Mouse (Mus musculus) heart, embryonic 12.5 days (tissue): Measurements from ENCODE around the gene Hspa8. TPM values are rescaled to one million over a fixed set of nuclear protein-coding genes. Genes with fewer than 3 reads are reported as not detected.
"Not testable (repeated sequence)": the region's sequence is repeated elsewhere in the genome, so short reads cannot be mapped to it uniquely, and the experiment has no call there.

ENCODE experiments used
- ATAC-seq: fragments of 200-750 bp; cut with Nextera tagmentation; 2 replicates; pipeline ENCODE4 v1.8.0; 2017; ENCODE audit warnings: moderate TSS enrichment, moderate library complexity; ENCODE audit not compliant: insufficient number of reproducible peaks, low FRiP score
- H3K27ac ChIP-seq: fragments of 300-500 bp; sonication (generic); 2 replicates; pipeline ENCODE4 v1.5.1; 2016; ENCODE audit warnings: mild to moderate bottlenecking, moderate library complexity; ENCODE audit not compliant: poor library complexity, severe bottlenecking
- H3K27me3 ChIP-seq: fragments of 300-500 bp; sonication (generic); replicated peaks from 2 replicates; pipeline ENCODE4 v1.6.1; 2016; ENCODE audit warnings: mild to moderate bottlenecking, moderate library complexity
- H3K36me3 ChIP-seq: fragments of 300-500 bp; sonication (generic); 2 replicates; pipeline ENCODE4 v1.6.1; 2016; ENCODE audit warnings: mild to moderate bottlenecking, moderate library complexity
- H3K4me1 ChIP-seq: fragments of 300-500 bp; sonication (generic); replicated peaks from 2 replicates; pipeline ENCODE4 v1.6.1; 2016; ENCODE audit warnings: mild to moderate bottlenecking
- H3K4me2 ChIP-seq: fragments of 300-500 bp; sonication (generic); 2 replicates; pipeline ENCODE4 v1.6.1; 2016; ENCODE audit warnings: mild to moderate bottlenecking, moderate library complexity
- H3K4me3 ChIP-seq: fragments of 300-500 bp; sonication (generic); 2 replicates; pipeline ENCODE4 v1.5.1; 2016; ENCODE audit warnings: mild to moderate bottlenecking
- H3K9ac ChIP-seq: fragments of 300-500 bp; sonication (generic); 2 replicates; pipeline ENCODE4 v1.6.1; 2016; ENCODE audit warnings: mild to moderate bottlenecking, moderate library complexity
- H3K9me3 ChIP-seq: fragments of 300-500 bp; sonication (generic); replicated peaks from 2 replicates; pipeline ENCODE4 v1.6.1; 2016; ENCODE audit warnings: mild to moderate bottlenecking, moderate library complexity
- WGBS: fragments of 180-500 bp; shearing (Covaris S2); methylation state at CpG from one replicate; pipeline ENCODE4 v1.1.7; 2016; 5-methylcytosine and 5-hydroxymethylcytosine counted together
- polyA plus RNA-seq: library from polyadenylated mRNA; unstranded; fragments of >200 nt; fragmentation: Nextera tagmentation; extraction: Ambion mirVana; gene quantifications from 2 replicates; pipeline ENCODE4 v1.2.1, GENCODE M21; 2016

The Hspa8 gene
- polyA plus RNA-seq, 1 experiment from 2014 or later = 2,206 TPM

DNA sequence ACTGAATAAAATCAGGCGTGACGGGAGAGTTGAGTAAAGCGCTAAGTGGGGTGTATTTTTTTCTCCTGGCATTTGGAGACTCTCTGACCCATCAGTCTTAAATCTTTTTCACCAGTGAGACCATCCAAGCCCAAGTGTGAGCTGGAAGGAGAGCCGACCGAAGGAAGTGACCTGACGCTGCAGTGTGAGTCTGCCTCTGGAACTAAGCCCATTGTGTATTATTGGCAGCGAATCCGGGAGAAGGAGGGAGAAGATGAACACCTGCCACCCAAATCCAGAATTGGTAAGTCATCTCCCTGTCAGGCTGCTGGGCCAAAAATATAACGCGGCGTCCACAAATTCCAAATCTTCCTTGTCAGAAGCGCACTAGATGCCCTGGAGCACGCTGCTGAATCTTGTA lies 28.5 kb upstream of the Hspa8 start:
- Histone ChIP-seq H3K4me1 (peaks cover 8% of the 10 kb centered on the region), H3K9me3 (no peaks in the 10 kb centered on the region), H3K4me3 (no peak overlapping the region), H3K27ac (no peak overlapping the region), H3K27me3 (no peaks in the 10 kb centered on the region), H3K9ac (no peak overlapping the region), H3K36me3 (no peaks in the 10 kb centered on the region; the same call in 1 of the 2 replicates), H3K4me2 (no peak overlapping the region)
- ATAC-seq = no peak
- whole genome bisulfite sequencing = 75% methylated on average over 13 of the region's 13 CpGs

DNA sequence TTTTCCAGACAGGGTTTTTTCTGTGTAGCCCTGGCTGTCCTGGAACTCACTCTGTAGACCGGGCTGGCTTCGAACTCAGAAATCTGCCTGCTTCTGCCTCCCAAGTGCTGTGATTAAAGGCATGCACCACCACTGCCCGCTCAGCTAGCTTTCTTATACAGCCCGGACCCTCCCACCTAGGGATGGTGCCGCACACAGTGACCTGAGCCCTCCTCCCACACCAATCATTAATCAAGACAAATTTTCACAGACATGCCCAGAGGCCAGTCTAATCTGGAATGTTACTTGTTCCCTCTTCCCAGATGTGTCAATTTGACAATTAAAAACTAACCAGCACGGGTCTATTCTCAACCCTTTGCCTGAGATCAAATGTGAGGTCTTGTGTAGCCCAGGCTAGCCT lies 27.6 kb upstream of the Hspa8 start:
- H3K27ac ChIP-seq, H3K4me2 ChIP-seq, H3K4me1 ChIP-seq, ATAC-seq, H3K9me3 ChIP-seq, H3K9ac ChIP-seq, H3K27me3 ChIP-seq, H3K36me3 ChIP-seq, H3K4me3 ChIP-seq: not testable (repeated sequence)
- 78% methylated on average over 6 of the region's 6 CpGs for WGBS

GRCm38 (mm10) chr9:40773869-40774268 lies 26.9 kb upstream of the Hspa8 start:
- ATAC-seq = no peak
- peaks cover 8% of the 10 kb centered on the region for H3K4me1 ChIP-seq
- 73% methylated on average over 4 of the region's 4 CpGs for WGBS
- H3K9ac ChIP-seq = no peak overlapping the region
- H3K27ac ChIP-seq = no peak overlapping the region
- no peaks in the 10 kb centered on the region; the same call in 1 of the 2 replicates for H3K36me3 ChIP-seq
- no peaks in the 10 kb centered on the region for H3K9me3 ChIP-seq
- H3K27me3 ChIP-seq = no peaks in the 10 kb centered on the region
- no peak overlapping the region for H3K4me2 ChIP-seq
- H3K4me3 ChIP-seq = no peak overlapping the region

DNA sequence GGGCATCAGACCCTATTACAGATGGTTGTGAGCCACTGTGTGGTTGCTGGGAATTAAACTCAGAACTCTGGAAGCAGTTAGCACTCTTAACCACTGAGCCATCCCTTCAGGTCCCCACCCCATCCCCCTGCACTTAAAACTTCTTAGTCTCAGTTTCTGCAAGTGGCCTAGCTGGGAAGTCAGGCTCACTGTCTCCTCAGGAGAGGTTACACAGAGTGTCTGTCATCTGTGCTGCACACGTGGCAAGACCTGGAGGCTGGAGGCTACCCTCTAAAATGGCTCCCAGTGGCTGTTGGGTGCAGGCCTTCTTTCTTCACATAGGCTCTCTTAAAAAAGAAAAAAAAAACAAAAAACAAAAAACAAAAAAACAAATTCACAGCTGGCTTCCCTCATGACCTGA lies 24.7 kb upstream of the Hspa8 start:
- H3K36me3 ChIP-seq = no peaks in the 10 kb centered on the region; the same call in 1 of the 2 replicates
- ATAC-seq = 0 out of 2 replicates have a peak, but pooled peaks have one; percentile 22
- H3K9ac ChIP-seq = no peak overlapping the region
- 35% methylated on average over 1 of the region's 1 CpGs for WGBS
- no peaks in the 10 kb centered on the region for H3K27me3 ChIP-seq
- no peaks in the 10 kb centered on the region for H3K9me3 ChIP-seq
- H3K4me1 ChIP-seq = peaks cover 11% of the 10 kb centered on the region
- H3K27ac ChIP-seq = peak overlapping the region; percentile 55; the same call in 1 of the 2 replicates
- H3K4me3 ChIP-seq = no peak overlapping the region
- no peak overlapping the region for H3K4me2 ChIP-seq

GRCm38 (mm10) chr9:40776459-40777248 lies 24.1 kb upstream of the Hspa8 start:
- Histone ChIP-seq H3K9me3 (no peaks in the 10 kb centered on the region), H3K4me3 (no peak overlapping the region), H3K4me2 (no peak overlapping the region), H3K9ac (no peak overlapping the region), H3K36me3 (no peaks in the 10 kb centered on the region; the same call in 1 of the 2 replicates), H3K4me1 (peaks cover 18% of the 10 kb centered on the region), H3K27me3 (no peaks in the 10 kb centered on the region), H3K27ac (peak overlapping the region; percentile 55; the same call in 1 of the 2 replicates)
- 0 out of 2 replicates have a peak, but pooled peaks have one; percentile 68 for ATAC-seq
- WGBS = 52% methylated on average over 11 of the region's 11 CpGs

DNA sequence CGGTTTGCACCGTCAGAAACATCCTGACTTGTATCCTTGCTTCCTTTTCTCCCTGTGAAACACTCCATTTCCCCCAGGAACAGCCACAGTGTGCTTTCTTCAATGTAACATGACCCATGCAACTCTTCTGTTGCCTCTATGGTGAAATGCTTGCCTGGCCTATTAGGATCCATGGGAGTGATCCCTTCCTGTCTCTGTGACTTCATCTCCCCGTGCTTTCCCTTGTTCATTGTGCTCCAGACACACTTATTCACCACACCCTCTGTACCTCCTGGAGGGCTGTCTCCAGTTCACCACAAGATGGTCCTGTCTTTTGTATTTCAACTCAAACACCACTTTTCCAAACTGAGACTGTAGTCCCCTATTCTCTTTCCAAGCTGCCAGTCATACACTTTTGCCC lies 20.7 kb upstream of the Hspa8 start:
- 63% methylated on average over 3 of the region's 3 CpGs for WGBS
- H3K27ac ChIP-seq = no peak overlapping the region
- no peaks in the 10 kb centered on the region for H3K27me3 ChIP-seq
- H3K36me3 ChIP-seq = no peaks in the 10 kb centered on the region
- peaks cover 41% of the 10 kb centered on the region for H3K4me1 ChIP-seq
- no peaks in the 10 kb centered on the region for H3K9me3 ChIP-seq
- H3K9ac ChIP-seq = no peak overlapping the region
- H3K4me2 ChIP-seq = no peak overlapping the region
- H3K4me3 ChIP-seq = no peak overlapping the region
- ATAC-seq = no peak

DNA sequence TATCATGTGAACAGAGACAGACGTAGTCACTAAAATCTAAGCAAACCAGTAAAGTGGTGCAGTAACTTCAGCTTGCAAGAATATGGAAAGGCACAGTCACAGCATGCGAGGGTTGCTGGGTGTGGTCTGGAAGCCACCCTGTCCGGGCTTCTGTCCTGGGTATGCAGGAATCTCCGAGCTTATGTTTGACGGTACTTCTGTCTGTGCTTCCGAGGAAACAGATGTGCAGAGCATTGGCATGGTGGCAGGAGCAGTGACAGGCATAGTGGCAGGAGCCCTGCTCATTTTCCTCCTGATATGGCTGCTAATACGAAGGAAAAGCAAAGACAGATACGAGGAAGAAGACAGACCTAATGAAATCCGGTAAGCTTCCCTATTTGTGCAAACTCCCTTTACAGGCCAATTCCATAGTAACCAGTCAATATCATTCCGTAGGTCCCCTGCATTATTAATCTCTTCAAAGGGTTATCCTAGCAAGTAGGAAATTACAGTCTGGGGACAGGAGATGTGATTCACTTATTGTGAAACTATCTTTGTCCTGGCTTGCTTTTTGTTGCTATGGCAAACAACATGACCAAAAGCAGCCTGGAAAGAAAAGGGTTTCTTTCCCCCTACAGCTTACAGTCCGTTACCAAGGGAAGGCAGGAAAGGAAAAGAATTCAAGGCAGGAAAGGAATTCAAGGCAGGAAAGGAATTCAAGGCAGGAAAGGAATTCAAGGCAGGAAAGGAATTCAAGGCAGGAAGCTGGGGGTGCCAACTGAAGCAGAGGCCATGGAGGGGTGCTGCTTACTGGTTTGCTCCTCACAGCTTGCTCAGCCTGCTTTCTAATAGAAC lies 19.7 kb upstream of the Hspa8 start:
- no peak overlapping the region for H3K9ac ChIP-seq
- no peaks in the 10 kb centered on the region for H3K36me3 ChIP-seq
- peak overlapping the region; percentile 70; the same call in 1 of the 2 replicates for H3K27ac ChIP-seq
- no peak for ATAC-seq
- WGBS = 65% methylated on average over 11 of the region's 11 CpGs
- no peak overlapping the region for H3K4me2 ChIP-seq
- H3K4me3 ChIP-seq = no peak overlapping the region
- H3K9me3 ChIP-seq = no peaks in the 10 kb centered on the region
- H3K27me3 ChIP-seq = no peaks in the 10 kb centered on the region
- H3K4me1 ChIP-seq = peaks cover 38% of the 10 kb centered on the region

GRCm38 (mm10) chr9:40781726-40782581 lies 18.8 kb upstream of the Hspa8 start:
- Histone ChIP-seq H3K4me3 (peak overlapping the region; percentile 21; the same call in 1 of the 2 replicates), H3K36me3 (no peaks in the 10 kb centered on the region), H3K9me3 (no peaks in the 10 kb centered on the region), H3K4me2 (peak overlapping the region; percentile 56), H3K4me1 (peaks cover 34% of the 10 kb centered on the region), H3K9ac (no peak overlapping the region), H3K27ac (peak overlapping the region; percentile 70; the same call in 1 of the 2 replicates), H3K27me3 (no peaks in the 10 kb centered on the region)
- ATAC-seq = peak; percentile 56
- 32% methylated on average over 26 of the region's 26 CpGs for WGBS

- no peaks in the 10 kb centered on the region for H3K27me3 ChIP-seq
Measured at GRCm38 (mm10) chr9:40783641-40784373, 17.0 kb upstream of the Hspa8 start.

DNA sequence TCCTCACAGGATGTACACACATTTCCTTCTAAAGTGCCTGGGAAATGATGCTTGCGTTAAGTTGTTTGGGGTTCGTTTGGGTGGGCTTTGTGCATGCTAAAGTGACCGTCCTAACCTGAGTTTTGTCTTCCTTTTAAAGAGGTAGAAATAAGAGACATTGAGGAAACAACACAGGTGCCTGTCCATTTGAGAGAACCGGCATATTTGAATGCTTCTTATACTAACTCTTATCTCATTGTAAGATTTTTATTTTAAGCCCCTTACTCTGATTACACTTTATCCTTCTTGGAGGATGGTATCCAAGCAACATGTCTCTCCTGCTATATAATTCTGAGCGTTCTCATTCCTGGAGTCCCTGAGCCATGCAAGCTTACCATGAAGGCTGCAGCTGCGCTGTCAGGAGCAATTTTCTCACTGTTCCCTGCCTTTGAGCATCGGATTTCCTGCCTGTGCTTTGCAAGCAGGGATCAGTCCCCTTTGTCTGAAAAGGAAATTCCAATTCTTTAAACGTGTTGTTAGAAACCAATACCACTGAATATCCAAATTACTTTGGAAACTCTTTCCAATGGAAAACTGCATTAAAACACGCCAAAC lies 16.3 kb upstream of the Hspa8 start:
- Histone ChIP-seq H3K4me1 (peaks cover 34% of the 10 kb centered on the region), H3K9ac (no peak overlapping the region), H3K4me3 (no peak overlapping the region; the same call in 1 of the 2 replicates), H3K27me3 (no peaks in the 10 kb centered on the region), H3K4me2 (peak overlapping the region; percentile 52), H3K27ac (peak overlapping the region; percentile 56), H3K36me3 (no peaks in the 10 kb centered on the region), H3K9me3 (no peaks in the 10 kb centered on the region)
- no peak for ATAC-seq
- WGBS = 16% methylated on average over 9 of the region's 9 CpGs

More at GRCm38 (mm10) chr9:40783641-40784373, 17.0 kb upstream of the Hspa8 start:
- Histone ChIP-seq H3K27ac (peak overlapping the region; percentile 31), H3K4me2 (peak overlapping the region; percentile 52), H3K9ac (no peak overlapping the region), H3K4me3 (no peak overlapping the region; the same call in 1 of the 2 replicates), H3K9me3 (no peaks in the 10 kb centered on the region), H3K36me3 (no peaks in the 10 kb centered on the region), H3K4me1 (peaks cover 34% of the 10 kb centered on the region)
- 0 out of 2 replicates have a peak, but pooled peaks have one; percentile 51 for ATAC-seq
- WGBS = 24% methylated on average over 13 of the region's 13 CpGs
